35 mouse cellular contexts compared by ENCODE assay signal in genomic region chrX:100509921-100510320, GRCm38 (mm10). TPM values are rescaled to one million over a fixed set of nuclear protein-coding genes. Genes with fewer than 3 reads are reported as not detected.
"Had no signal": no experiment of that assay in that cellular context is flagged by ENCODE, and none has a peak within 500 bp of the region (broad histone marks: within the 10 kb centered on the region; RNA-seq: fewer than 3 reads in every experiment).

No protein-coding gene starts in this region.

- H3K36me3 ChIP-seq: intestine, embryonic 15.5 days had no signal

- H3K9ac ChIP-seq: heart, embryonic 13.5 days; heart, embryonic 15.5 days; hindbrain, embryonic 14.5 days; intestine, embryonic 15.5 days; limb, embryonic 12.5 days; liver, embryonic 12.5 days; liver, embryonic 14.5 days had no signal

- H3K27ac ChIP-seq: gastrocnemius, adult 2 months; heart, embryonic 13.5 days; heart, embryonic 15.5 days; hindbrain, embryonic 14.5 days; intestine, embryonic 15.5 days; layer of hippocampus, adult 2 months; left cerebral cortex, adult 2 months; limb, embryonic 12.5 days; liver, embryonic 12.5 days; liver, embryonic 14.5 days had no signal

- DNase-seq: gastrocnemius, adult 2 months; gastrocnemius, postnatal 10 days; gastrocnemius, postnatal 25 days; heart, adult 18-20 months; heart, postnatal 14 days; heart, postnatal 4 days; kidney, adult 18-20 months; kidney, adult 8-10 months; kidney, postnatal 10 days; kidney, postnatal 25 days; kidney, postnatal 4 days; left cerebral cortex, postnatal 4 days; liver had no signal

- H3K27me3 ChIP-seq: heart, embryonic 15.5 days; intestine, embryonic 15.5 days; liver, embryonic 12.5 days had no signal

- H3K4me3 ChIP-seq: gastrocnemius, adult 2 months; heart, embryonic 13.5 days; heart, embryonic 15.5 days; intestine, embryonic 15.5 days; layer of hippocampus, adult 2 months; left cerebral cortex, adult 2 months; limb, embryonic 12.5 days; liver, embryonic 12.5 days had no signal

- ATAC-seq: hindbrain, embryonic 16.5 days; inflammation-experienced regulatory T-cells, adult 6 months; intestine, embryonic 15.5 days; intestine, postnatal 0 days; liver, embryonic 12.5 days had no signal

- H3K9me3 ChIP-seq: heart, embryonic 13.5 days; heart, embryonic 15.5 days; intestine, embryonic 15.5 days; limb, embryonic 12.5 days; liver, embryonic 12.5 days had no signal

- H3K4me1 ChIP-seq: heart, embryonic 13.5 days; heart, embryonic 15.5 days; intestine, embryonic 15.5 days; limb, embryonic 12.5 days; liver, embryonic 12.5 days had no signal

- H3K4me2 ChIP-seq: heart, embryonic 11.5 days; heart, embryonic 13.5 days; heart, embryonic 15.5 days; hindbrain, embryonic 14.5 days; intestine, embryonic 15.5 days; limb, embryonic 12.5 days; liver, embryonic 12.5 days had no signal

RNA-seq across cellular contexts. Expression of gene Dgat2l6, which starts 14.7 kb away (rescaled TPM):
- total RNA-seq: granulocyte monocyte progenitor cell, adult 5-6 weeks; heart, adult 18-20 months; heart, postnatal 14 days; heart, postnatal 4 days; layer of hippocampus, postnatal 10 days; left cerebral cortex, postnatal 10 days; left cerebral cortex, postnatal 4 days had no signal
- polyA plus RNA-seq: heart, embryonic 11.5 days; heart, embryonic 13.5 days; heart, embryonic 15.5 days; heart, postnatal 0 days; hindbrain, embryonic 11.5 days; hindbrain, embryonic 14.5 days; inflammation-experienced regulatory T-cells, adult 6 months; intestine, embryonic 15.5 days; intestine, postnatal 0 days; kidney, embryonic 14.5 days; kidney, embryonic 16.5 days; limb, embryonic 12.5 days; limb, embryonic 14.5 days; liver, embryonic 12.5 days; liver, embryonic 14.5 days; liver, embryonic 16.5 days had no signal
